Mouse (Mus musculus): ENCODE data around the gene Gpn1.

Gene Gpn1

GRCm38 (mm10) chr5:31560352-31560751 lies 65.8 kb downstream of the Gpn1 start:
- DNase-seq, result no peak

GRCm38 (mm10) chr5:31562036-31562666 lies 67.6 kb downstream of the Gpn1 start:
- no peak for DNase-seq
